8 mouse cellular contexts compared by ENCODE assay signal in the genomic region with DNA sequence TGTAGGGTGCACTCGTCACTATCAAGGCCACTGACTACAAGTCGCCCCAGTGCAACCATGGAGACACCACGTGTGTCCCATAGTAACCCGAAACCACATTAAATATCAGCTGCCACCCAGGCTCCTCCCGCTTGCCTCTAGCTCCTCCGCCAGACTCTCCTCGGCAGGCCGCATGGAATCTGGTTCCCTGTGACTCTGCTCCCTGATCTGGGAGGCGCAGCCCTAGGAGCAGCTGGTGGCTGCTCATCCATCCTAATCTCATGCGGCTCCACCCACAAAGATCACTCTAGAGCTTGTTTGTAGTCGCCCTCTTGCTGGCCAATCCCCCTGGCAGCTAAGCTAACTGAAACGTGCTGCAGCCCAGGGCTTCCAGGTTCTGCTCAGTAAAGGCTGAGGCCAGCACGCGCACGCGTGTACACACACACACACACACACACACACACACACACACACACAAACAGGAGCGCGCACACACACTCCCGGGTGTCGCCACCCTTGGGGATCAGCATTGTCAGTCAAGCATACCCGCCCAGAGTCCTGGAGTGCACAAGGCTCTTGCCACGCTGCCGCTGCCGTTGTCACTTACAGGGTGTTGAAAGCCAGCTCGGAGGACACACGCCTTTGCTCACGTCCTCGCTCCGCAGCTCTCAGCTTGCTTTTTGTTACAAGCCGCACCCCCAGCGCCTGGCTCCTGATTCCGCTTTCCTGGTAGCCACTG.
DNase-seq lines count a peak whose midpoint lies in the region; ATAC-seq and TF ChIP-seq lines count a peak whose summit lies in the region.

No protein-coding gene starts in this region.

- no peaks in the 10 kb centered on the region for H3K36me3 ChIP-seq in intestine, postnatal 0 days (ENCODE audit: control insufficient read depth, insufficient read depth)
- no peaks in the 10 kb centered on the region for H3K36me3 ChIP-seq in limb, embryonic 14.5 days (ENCODE audit: control insufficient read depth, insufficient read depth, low read length)
- H3K36me3 ChIP-seq in neural tube, embryonic 14.5 days (ENCODE audit: control insufficient read depth, insufficient read depth, low read length), result no peaks in the 10 kb centered on the region

- peak overlapping the region; percentile 57 for H3K4me2 ChIP-seq in intestine, postnatal 0 days (replicated peaks; ENCODE audit: low read depth)
- peak overlapping the region; percentile 56 for H3K4me2 ChIP-seq in limb, embryonic 14.5 days (replicated peaks; ENCODE audit: low read depth, low read length, severe bottlenecking)
- H3K4me2 ChIP-seq in neural tube, embryonic 14.5 days (ENCODE audit: low read depth, low read length), result peak overlapping the region; percentile 46

- H3K9ac ChIP-seq in intestine, postnatal 0 days (ENCODE audit: low read depth, low read length), result no peak overlapping the region
- H3K9ac ChIP-seq in limb, embryonic 14.5 days (ENCODE audit: low read depth, low read length, severe bottlenecking), result peak overlapping the region; percentile 36; the same call in 1 of the 2 replicates
- H3K9ac ChIP-seq in neural tube, embryonic 14.5 days (replicated peaks; ENCODE audit: low read depth, low read length), result peak overlapping the region; percentile 55

- TF ChIP-seq CTCF in intestine, postnatal 0 days (IDR thresholded peaks at IDR 0.05; ENCODE audit: low read depth), result no peak

- H3K4me3 ChIP-seq in intestine, postnatal 0 days (ENCODE audit: low read depth, low read length), result peak overlapping the region; percentile 18
- H3K4me3 ChIP-seq in limb, embryonic 14.5 days (replicated peaks; ENCODE audit: low read length), result peak overlapping the region; percentile 30
- peak overlapping the region; percentile 38 for H3K4me3 ChIP-seq in neural tube, embryonic 14.5 days (ENCODE audit: low read depth, low read length)

- DNase-seq in adrenal gland, adult (ENCODE audit: inconsistent age in 2 of 2, low spot score in 1 of 2), result peak; percentile 24 to 69
- DNase-seq in cerebellum, adult 9-11 months, result peak; percentile 90
- peak; percentile 27 to 41 for DNase-seq in frontal cortex, postnatal 10 days (ENCODE audit: low spot score in 2 of 2)
- peak; percentile 49 for DNase-seq in limb, embryonic 14.5 days (ENCODE audit: low spot score)
- DNase-seq in thymus, postnatal 14 days, result no peak
- no peak for DNase-seq in thymus, adult 18-20 months

- no peaks in the 10 kb centered on the region for H3K4me1 ChIP-seq in intestine, postnatal 0 days (replicated peaks; ENCODE audit: control insufficient read depth, insufficient read depth, low read length)
- no peaks in the 10 kb centered on the region for H3K4me1 ChIP-seq in limb, embryonic 14.5 days (ENCODE audit: control insufficient read depth, insufficient read depth, low read length)
- H3K4me1 ChIP-seq in neural tube, embryonic 14.5 days (ENCODE audit: control insufficient read depth, insufficient read depth, low read length), result peaks cover 12% of the 10 kb centered on the region; the same call in 1 of the 2 replicates

- no peaks in the 10 kb centered on the region for H3K27me3 ChIP-seq in intestine, postnatal 0 days (replicated peaks; ENCODE audit: control insufficient read depth, insufficient read depth, low read length)
- peaks cover 10% of the 10 kb centered on the region; the same call in 1 of the 2 replicates for H3K27me3 ChIP-seq in limb, embryonic 14.5 days (ENCODE audit: control insufficient read depth, insufficient read depth, low read length)
- H3K27me3 ChIP-seq in neural tube, embryonic 14.5 days (ENCODE audit: control insufficient read depth, insufficient read depth, low read length), result no peaks in the 10 kb centered on the region

- H3K27ac ChIP-seq in intestine, postnatal 0 days (ENCODE audit: low read depth, low read length), result no peak overlapping the region
- no peak overlapping the region for H3K27ac ChIP-seq in limb, embryonic 14.5 days (replicated peaks; ENCODE audit: low read depth, low read length)
- H3K27ac ChIP-seq in neural tube, embryonic 14.5 days (ENCODE audit: low read depth, low read length), result peak overlapping the region; percentile 23

- no peaks in the 10 kb centered on the region for H3K9me3 ChIP-seq in intestine, postnatal 0 days (ENCODE audit: control insufficient read depth)
- no peaks in the 10 kb centered on the region for H3K9me3 ChIP-seq in limb, embryonic 14.5 days (ENCODE audit: control insufficient read depth, low read length)
- no peaks in the 10 kb centered on the region for H3K9me3 ChIP-seq in neural tube, embryonic 14.5 days (ENCODE audit: control insufficient read depth, low read length)

- no peak for TF ChIP-seq POLR2A in limb, embryonic 14.5 days (IDR thresholded peaks at IDR 0.05; ENCODE audit: borderline replicate concordance, extremely low read depth, insufficient read depth, insufficient read length)

- WGBS in intestine, postnatal 0 days, result 3% methylated on average over 32 of the region's 32 CpGs
- under 1% methylated on average over 28 of the region's 32 CpGs for WGBS in limb, embryonic 14.5 days
- 0% methylated on average over 32 of the region's 32 CpGs for WGBS in neural tube, embryonic 14.5 days

- peak; percentile 31; the same call in 1 of the 2 replicates for ATAC-seq in intestine, postnatal 0 days
- ATAC-seq in limb, embryonic 14.5 days (ENCODE audit: low FRiP score, low read depth), result peak; percentile 86
- peak; percentile 93 for ATAC-seq in neural tube, embryonic 14.5 days (ENCODE audit: low read depth)

Comparison
In these comparisons a context has a peak if more than half of its experiments do, and no peak if none do; other contexts are left out.
1. DNase-seq: peak in adrenal gland, adult (2 of 2), cerebellum, adult 9-11 months (single experiment), frontal cortex, postnatal 10 days (2 of 2) and limb, embryonic 14.5 days (single experiment); none in thymus, postnatal 14 days (single experiment) and thymus, adult 18-20 months (0 of 2).
2. ATAC-seq: peak in every context shown above with its lines; median percentile 93 in neural tube, embryonic 14.5 days; 86 in limb, embryonic 14.5 days; 31 in intestine, postnatal 0 days.
3. Peak in every context shown above with its lines, with median percentiles within 50 percentile points of each other: H3K4me2 ChIP-seq and H3K4me3 ChIP-seq.